Mouse (Mus musculus) adipose tissue, adult 10 weeks (tissue): ENCODE data around the gene Unc5b. TPM values are rescaled to one million over a fixed set of nuclear protein-coding genes. Genes with fewer than 3 reads are reported as not detected.

Source experiments
- polyA plus RNA-seq: library from polyadenylated mRNA; stranded (reverse); fragments of 350-450 nt; fragmentation: Illumina TruSeq; extraction: RNeasy Lipid Tissue Mini Kit (QIAGEN cat#74804); gene quantifications from one replicate; pipeline ENCODE4 v1.2.3, GENCODE M21; 2014; ENCODE audit warnings: low read depth, low replicate concordance

Unc5b gene
- polyA plus RNA-seq: 12.0 TPM

DNA sequence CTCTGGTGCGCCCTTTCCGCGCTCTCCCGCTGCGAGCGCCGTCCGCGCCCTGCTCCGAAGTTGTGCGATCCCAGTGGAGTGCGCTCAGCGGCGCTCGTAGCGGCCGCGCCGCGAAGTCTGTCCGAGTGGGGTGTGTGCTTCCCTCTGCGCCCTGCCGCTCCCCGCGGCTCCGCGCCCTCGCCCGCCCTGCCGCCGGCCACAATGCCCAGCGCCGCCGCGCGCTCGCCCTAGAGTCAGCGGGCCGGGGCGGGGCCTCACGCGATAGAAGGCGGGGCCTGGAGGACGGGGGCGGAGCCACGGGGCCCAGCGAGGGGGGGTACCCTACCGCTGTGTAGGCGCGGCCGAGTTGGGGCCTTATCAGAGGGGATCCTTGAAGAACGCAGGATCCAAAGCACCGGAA, at the start of gene Unc5b:
Gene Unc5b (minus strand): TSS at position 203 of the 400 bp plus-strand sequence.

DNA sequence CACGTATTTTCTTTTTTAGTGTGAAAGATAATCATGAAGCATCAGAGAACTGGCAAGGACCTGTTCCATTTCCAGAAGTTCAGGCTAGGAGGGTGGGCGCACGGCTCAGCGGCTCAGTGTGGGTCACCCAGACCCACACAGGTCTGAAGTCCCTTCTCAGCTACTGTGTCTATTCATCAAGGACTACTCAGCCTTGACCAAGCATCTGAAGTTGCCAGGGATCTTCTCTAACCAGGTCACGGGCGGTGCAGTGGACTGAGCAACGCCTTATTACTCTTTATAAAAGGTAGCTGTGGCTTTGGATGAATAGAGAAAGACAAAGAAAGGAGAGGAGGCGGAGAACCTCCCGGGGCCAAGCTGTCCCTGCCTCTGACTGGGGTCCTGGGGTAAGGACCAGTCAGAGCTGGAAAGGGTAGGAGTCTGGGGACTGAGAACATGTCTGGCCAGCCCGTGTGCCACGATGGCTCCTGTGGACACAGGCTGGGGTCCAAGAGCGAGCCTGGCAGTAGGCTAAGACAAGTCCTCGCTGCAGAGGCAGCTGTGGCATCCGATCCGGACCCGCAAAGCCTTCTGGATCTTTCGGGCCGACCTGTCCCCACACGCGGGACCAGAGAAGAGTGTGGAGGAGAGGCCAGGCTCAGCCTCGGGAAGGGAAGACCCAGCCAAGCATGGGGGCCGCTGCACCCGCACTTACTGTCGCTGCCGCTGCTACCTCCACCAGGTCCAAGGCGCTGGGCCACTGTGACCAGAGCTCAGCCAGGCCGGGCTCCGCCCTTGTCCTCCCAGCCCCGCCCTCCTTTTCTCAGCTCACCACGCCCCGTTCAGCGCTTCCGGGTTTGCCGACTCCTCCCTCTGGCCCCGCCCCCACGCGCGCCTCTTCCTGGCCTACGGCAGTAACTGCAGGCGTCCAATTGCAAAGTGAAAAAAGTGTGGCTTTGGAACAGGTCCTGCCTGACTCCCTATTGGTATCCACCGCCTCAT, 79.1 kb downstream of the Unc5b start, which contains the start of gene Slc29a3:
Gene Slc29a3 (minus strand): TSS at position 755 of the 981 bp plus-strand sequence.

Other genes starting within 250 kb of the Unc5b start
- gene Cdh23, start 135.1 kb downstream of the Unc5b start, polyA plus RNA-seq: 2.2 TPM
- 40.0 TPM for gene Slc29a3, start 78.8 kb downstream of the Unc5b start, polyA plus RNA-seq